Mouse (Mus musculus): ENCODE measurements around the gene Map9.
"Not testable (repeated sequence)": the region's sequence is repeated elsewhere in the genome, so short reads cannot be mapped to it uniquely, and the experiment has no call there.

Map9 gene

DNA sequence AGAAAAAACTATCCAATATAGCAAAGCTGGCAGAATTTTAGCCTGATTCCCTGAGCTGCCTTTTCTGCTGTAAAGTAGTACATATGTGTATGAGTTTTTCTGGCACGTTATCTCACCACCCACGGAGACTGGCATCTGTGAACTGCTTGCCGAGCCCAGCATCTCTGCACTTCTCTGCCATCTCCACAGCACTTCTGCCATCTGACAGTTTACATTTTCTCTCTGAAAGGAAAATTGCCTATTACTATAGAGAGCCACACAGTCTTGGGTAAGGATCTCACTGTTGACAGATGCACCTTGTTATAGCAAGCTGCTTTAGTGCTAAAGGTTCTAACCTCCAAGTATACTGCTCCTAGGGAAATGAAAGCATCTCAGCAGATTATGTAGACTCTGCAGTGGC lies 48.5 kb downstream of the Map9 start:
- ATAC-seq (ENCODE audit: insufficient number of reproducible peaks, low FRiP score, low TSS enrichment): peak; percentile 95

DNA sequence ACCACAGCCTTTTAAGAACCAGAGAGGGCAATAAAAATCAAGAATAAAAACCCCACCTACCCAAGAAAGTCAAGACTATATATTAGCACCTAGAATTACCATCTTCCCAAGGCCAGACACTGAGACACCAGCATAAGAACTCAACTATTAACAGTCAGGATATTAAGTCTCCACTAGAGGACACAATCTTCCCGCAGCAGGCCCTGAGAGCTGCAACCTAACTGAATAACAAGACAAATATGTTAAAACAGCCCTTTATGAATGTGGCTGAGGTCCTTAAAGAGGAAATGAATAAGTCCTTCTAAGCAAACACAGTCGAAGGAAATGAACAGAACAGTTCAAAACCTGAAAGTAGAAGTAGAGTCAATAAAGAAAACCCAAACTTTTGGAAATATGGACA lies 49.6 kb downstream of the Map9 start:
- 0 out of 2 replicates have a peak, but pooled peaks have one; percentile 38 for ATAC-seq (ENCODE audit: insufficient number of reproducible peaks, low FRiP score, low TSS enrichment)

DNA sequence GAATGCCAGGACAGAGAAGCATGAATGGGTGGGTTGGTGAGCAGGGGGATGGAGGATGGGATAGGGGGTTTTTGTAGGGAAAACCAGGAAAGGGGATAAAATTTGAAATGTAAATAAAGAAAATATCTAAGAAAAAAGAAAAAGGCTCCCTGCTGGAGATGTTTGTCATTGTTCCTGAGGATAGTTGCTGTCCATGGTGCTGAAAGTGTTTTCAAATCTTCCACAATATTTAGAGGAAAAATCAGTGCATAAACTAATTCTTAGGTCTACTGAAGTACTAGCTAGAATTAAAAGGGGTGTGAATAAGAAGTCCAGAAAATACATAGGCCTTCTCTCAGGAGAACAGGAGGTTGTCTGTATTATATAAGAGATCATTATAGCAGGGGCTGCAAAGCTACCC lies 54.6 kb downstream of the Map9 start:
- ATAC-seq (ENCODE audit: insufficient number of reproducible peaks, low FRiP score, low TSS enrichment): no peak

DNA sequence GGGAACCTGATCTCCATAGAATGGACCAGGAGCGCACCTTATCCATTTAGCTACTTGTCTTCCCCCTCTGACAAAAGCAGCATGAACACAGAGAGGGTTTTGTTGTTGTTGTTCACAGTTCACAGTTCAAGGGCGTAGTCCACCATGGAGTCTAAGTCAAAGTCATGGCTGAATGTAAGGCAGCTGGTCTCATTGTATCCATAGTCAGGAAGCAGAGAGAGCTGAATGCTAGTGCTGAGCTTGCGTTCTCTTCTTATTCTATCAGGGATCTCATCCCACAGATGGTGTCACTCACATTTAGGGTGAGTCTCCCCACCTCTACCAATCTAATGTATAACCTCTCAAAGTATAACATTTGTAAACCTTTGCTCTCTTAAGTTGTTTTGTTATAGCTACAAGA lies 60.1 kb downstream of the Map9 start:
- no peak for ATAC-seq (ENCODE audit: insufficient number of reproducible peaks, low FRiP score, low TSS enrichment)

DNA sequence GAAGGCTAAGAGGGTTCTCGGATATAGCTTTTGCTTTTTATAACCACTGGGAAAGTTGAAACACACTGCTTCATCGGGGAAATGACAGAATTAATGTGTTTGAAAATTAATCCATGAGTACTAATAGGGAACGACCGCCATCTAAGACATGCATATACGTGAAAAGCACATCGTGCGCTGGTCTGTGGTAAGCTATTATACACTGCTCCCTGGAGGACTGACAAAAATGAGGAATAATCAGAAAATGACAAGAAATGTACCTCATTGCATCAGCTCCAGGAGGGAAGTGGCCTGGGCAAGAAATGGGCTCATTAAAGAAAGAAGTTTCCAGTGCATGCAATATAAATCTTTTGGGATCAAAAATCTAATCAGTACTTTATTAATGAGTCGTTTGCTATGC lies 77.5 kb downstream of the Map9 start:
- no peak for ATAC-seq (ENCODE audit: insufficient number of reproducible peaks, low FRiP score, low TSS enrichment)

DNA sequence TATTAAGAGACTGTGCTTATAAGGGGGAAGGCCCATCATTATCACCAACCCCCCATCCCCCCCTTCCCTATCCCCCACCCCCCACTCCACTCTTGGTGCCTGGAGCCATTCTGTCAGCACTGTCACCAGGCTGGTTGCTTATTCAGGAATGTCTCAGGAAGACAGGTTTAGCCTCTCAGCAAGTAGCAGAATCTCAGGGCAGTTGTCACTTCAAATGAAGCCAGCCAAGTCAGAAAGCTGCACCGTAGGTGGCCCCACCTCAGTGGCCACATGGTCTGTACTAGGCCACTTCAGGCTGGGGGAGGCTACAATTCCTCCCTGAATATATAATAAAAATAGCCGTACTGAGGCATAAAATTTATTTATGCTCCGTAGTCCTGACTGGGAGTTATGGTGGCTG lies 83.1 kb downstream of the Map9 start:
- ATAC-seq (ENCODE audit: insufficient number of reproducible peaks, low FRiP score, low TSS enrichment): no peak

DNA sequence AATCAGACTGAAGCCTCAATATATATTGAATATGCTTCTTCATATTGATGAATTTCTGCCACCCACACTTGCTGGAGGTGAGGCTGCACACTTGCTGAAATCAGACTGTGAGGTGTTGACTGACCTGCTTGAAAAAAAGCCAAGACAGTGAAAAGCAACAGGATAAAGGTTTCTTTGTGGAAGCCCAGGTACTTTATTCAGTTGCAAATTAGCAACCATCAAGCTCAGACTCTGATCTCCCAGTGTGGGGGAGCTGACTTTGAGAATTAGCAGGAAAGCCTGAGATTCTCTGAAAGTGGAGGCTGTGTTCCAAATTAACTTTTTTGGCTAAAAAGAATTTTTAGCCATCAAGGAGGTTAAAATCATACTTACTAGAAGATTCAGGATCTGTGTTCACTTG lies 83.8 kb downstream of the Map9 start:
- not testable (repeated sequence) for ATAC-seq (ENCODE audit: insufficient number of reproducible peaks, low FRiP score, low TSS enrichment)

Data from cerebellum, adult (tissue).